ENCODE assay signal across 11 mouse cellular contexts in the genomic region with DNA sequence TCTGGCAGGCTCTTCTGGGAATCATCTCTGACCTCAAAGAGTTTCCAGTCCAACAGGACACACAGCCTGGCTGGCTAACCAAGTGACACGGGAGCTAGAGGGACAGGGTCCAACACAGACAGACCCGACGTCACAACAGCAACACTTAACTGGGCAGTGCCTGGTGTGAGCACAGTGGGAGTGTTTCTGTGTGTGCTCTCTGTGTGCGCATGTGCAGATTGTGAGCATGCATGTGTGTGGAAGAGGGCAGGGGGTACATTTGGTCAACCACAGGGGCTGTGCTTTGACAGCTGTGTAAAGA. TPM values are rescaled to one million over a fixed set of nuclear protein-coding genes. Genes with fewer than 3 reads are reported as not detected.
DNase-seq lines count a peak whose midpoint lies in the region; ATAC-seq and TF ChIP-seq lines count a peak whose summit lies in the region.
"Had no signal": no experiment of that assay in that cellular context is flagged by ENCODE, and none has a peak within 500 bp of the region (broad histone marks: within the 10 kb centered on the region; RNA-seq: fewer than 3 reads in every experiment).

No protein-coding gene starts in this region.

- DNase-seq in hindbrain, embryonic 11.5 days (ENCODE audit: low spot score): no peak
- no peak for DNase-seq in hindbrain, embryonic 10.5 days (ENCODE audit: low spot score)
- no peak for DNase-seq in lung, embryonic 14.5 days
- no peak for DNase-seq in lung, postnatal 10 days
- DNase-seq in left cerebral cortex, postnatal 10 days (ENCODE audit: extremely low spot score in 1 of 2, low spot score in 2 of 2): no peak
- no peak for DNase-seq in embryo, embryonic 9.5 days (ENCODE audit: extremely low spot score)
- DNase-seq: gastrocnemius, postnatal 25 days had no signal

- no peaks in the 10 kb centered on the region for H3K36me3 ChIP-seq in hindbrain, embryonic 11.5 days (ENCODE audit: control insufficient read depth, insufficient read depth, low read length)
- no peaks in the 10 kb centered on the region for H3K36me3 ChIP-seq in hindbrain, embryonic 10.5 days
- no peaks in the 10 kb centered on the region for H3K36me3 ChIP-seq in lung, embryonic 14.5 days (ENCODE audit: insufficient read depth)
- no peaks in the 10 kb centered on the region for H3K36me3 ChIP-seq in embryonic facial prominence, embryonic 13.5 days
- H3K36me3 ChIP-seq: heart, embryonic 13.5 days had no signal

- no peak for TF ChIP-seq CTCF in lung, embryonic 14.5 days (IDR thresholded peaks at IDR 0.05; ENCODE audit: low read depth)

- WGBS in hindbrain, embryonic 11.5 days: 68% methylated on average over 4 of the region's 4 CpGs
- 62% methylated on average over 4 of the region's 4 CpGs for WGBS in hindbrain, embryonic 10.5 days
- 63% methylated on average over 4 of the region's 4 CpGs for WGBS in lung, embryonic 14.5 days
- 69% methylated on average over 4 of the region's 4 CpGs for WGBS in embryonic facial prominence, embryonic 13.5 days

- H3K27ac ChIP-seq in hindbrain, embryonic 11.5 days (ENCODE audit: low read depth, low read length): no peak overlapping the region
- H3K27ac ChIP-seq in hindbrain, embryonic 10.5 days: no peak overlapping the region
- no peak overlapping the region for H3K27ac ChIP-seq in lung, embryonic 14.5 days (ENCODE audit: low read depth)
- no peak overlapping the region for H3K27ac ChIP-seq in embryonic facial prominence, embryonic 13.5 days
- H3K27ac ChIP-seq: heart, embryonic 13.5 days had no signal

- no peak overlapping the region for H3K4me3 ChIP-seq in hindbrain, embryonic 11.5 days (ENCODE audit: low read depth, low read length)
- no peak overlapping the region for H3K4me3 ChIP-seq in hindbrain, embryonic 10.5 days
- no peak overlapping the region for H3K4me3 ChIP-seq in lung, embryonic 14.5 days (ENCODE audit: low read depth, low read length)
- no peak overlapping the region for H3K4me3 ChIP-seq in embryonic facial prominence, embryonic 13.5 days
- H3K4me3 ChIP-seq: heart, embryonic 13.5 days had no signal

- no peaks in the 10 kb centered on the region for H3K27me3 ChIP-seq in hindbrain, embryonic 11.5 days (ENCODE audit: control insufficient read depth, insufficient read depth, low read length)
- peaks cover 34% of the 10 kb centered on the region for H3K27me3 ChIP-seq in hindbrain, embryonic 10.5 days (ENCODE audit: insufficient read depth, poor library complexity, severe bottlenecking)
- H3K27me3 ChIP-seq in lung, embryonic 14.5 days (ENCODE audit: insufficient read depth, low read length): no peaks in the 10 kb centered on the region
- no peaks in the 10 kb centered on the region; the same call in 1 of the 2 replicates for H3K27me3 ChIP-seq in embryonic facial prominence, embryonic 13.5 days

- intact Hi-C loops in left cerebral cortex, postnatal 10 days (cut with DNase I): loop anchor here (2.0 to 5.0 kb wide), 4 partner anchors 101 to 286 kb away; no protein-coding TSS in a partner anchor

- 0 out of 2 replicates have a peak, but pooled peaks have one; percentile 35 for ATAC-seq in hindbrain, embryonic 11.5 days (ENCODE audit: low FRiP score)
- peak; percentile 7; the same call in 1 of the 2 replicates for ATAC-seq in lung, embryonic 14.5 days (ENCODE audit: insufficient read depth)
- ATAC-seq in embryonic facial prominence, embryonic 13.5 days (ENCODE audit: insufficient number of reproducible peaks, insufficient read depth, low FRiP score, low TSS enrichment, low read depth): no peak
- peak; percentile 20; the same call in 1 of the 2 replicates for ATAC-seq in megakaryocyte-erythroid progenitor cell, adult 5-6 weeks (replicated peaks; ENCODE audit: low FRiP score, low TSS enrichment, poor library complexity, severe bottlenecking)
- ATAC-seq: activated CD4-positive, CD25-positive, alpha-beta regulatory T cell, adult 4 months had no signal

- no peaks in the 10 kb centered on the region for H3K9me3 ChIP-seq in hindbrain, embryonic 11.5 days (ENCODE audit: control insufficient read depth, low read length)
- H3K9me3 ChIP-seq in hindbrain, embryonic 10.5 days: no peaks in the 10 kb centered on the region
- H3K9me3 ChIP-seq in lung, embryonic 14.5 days (ENCODE audit: low read depth, low read length): no peaks in the 10 kb centered on the region
- no peaks in the 10 kb centered on the region for H3K9me3 ChIP-seq in embryonic facial prominence, embryonic 13.5 days
- H3K9me3 ChIP-seq: heart, embryonic 13.5 days had no signal

- H3K4me1 ChIP-seq in hindbrain, embryonic 11.5 days (replicated peaks; ENCODE audit: control insufficient read depth, insufficient read depth, low read length): 0 out of 2 replicates have a peak, but pooled peaks cover 4% of the 10 kb centered on the region
- H3K4me1 ChIP-seq in hindbrain, embryonic 10.5 days (replicated peaks): peaks cover 44% of the 10 kb centered on the region
- peaks cover 3% of the 10 kb centered on the region; the same call in 1 of the 2 replicates for H3K4me1 ChIP-seq in lung, embryonic 14.5 days (ENCODE audit: insufficient read depth)
- H3K4me1 ChIP-seq in embryonic facial prominence, embryonic 13.5 days: peaks cover 36% of the 10 kb centered on the region

- H3K4me2 ChIP-seq in hindbrain, embryonic 11.5 days (replicated peaks; ENCODE audit: low read depth, low read length): no peak overlapping the region
- peak overlapping the region; percentile 31; the same call in 1 of the 2 replicates for H3K4me2 ChIP-seq in lung, embryonic 14.5 days
- H3K4me2 ChIP-seq in embryonic facial prominence, embryonic 13.5 days: no peak overlapping the region; the same call in none of the 2 replicates

- H3K9ac ChIP-seq in hindbrain, embryonic 11.5 days (ENCODE audit: low read depth, low read length): no peak overlapping the region
- H3K9ac ChIP-seq in lung, embryonic 14.5 days: no peak overlapping the region
- H3K9ac ChIP-seq in embryonic facial prominence, embryonic 13.5 days: 0 out of 2 replicates have a peak overlapping the region, but pooled peaks have one; percentile 44
- H3K9ac ChIP-seq: heart, embryonic 13.5 days had no signal

RNA-seq across cellular contexts. Expression of gene Tmem106c, which starts 11.2 kb away (rescaled TPM):
- 52.0 and 59.9 TPM in 2 replicates for polyA plus RNA-seq in hindbrain, embryonic 11.5 days (2014; fragmentation: Nextera tagmentation; extraction: Ambion mirVana)
- 58.9 and 64.5 TPM in 2 replicates for polyA plus RNA-seq in hindbrain, embryonic 10.5 days (2016; fragmentation: Nextera tagmentation; extraction: Ambion mirVana)
- polyA plus RNA-seq in lung, embryonic 14.5 days (2014; fragmentation: Nextera tagmentation; extraction: Ambion mirVana): 31.4 and 35.1 TPM in 2 replicates
- polyA plus RNA-seq in embryonic facial prominence, embryonic 13.5 days (2015; fragmentation: Nextera tagmentation; extraction: Ambion mirVana): 37.8 and 38.7 TPM in 2 replicates
- total RNA-seq in megakaryocyte-erythroid progenitor cell, adult 5-6 weeks (2014; fragmentation: Nextera tagmentation): 20.9 and 35.9 TPM in 2 replicates
- total RNA-seq in megakaryocyte-erythroid progenitor cell, adult 5-6 weeks (2017): 13.1 and 18.7 TPM in 2 replicates
- total RNA-seq in left cerebral cortex, postnatal 10 days (2021): 10 to 100 TPM; 13.0 to 17.2 TPM

RNA-seq across cellular contexts. Expression of gene Vdr, which starts 42.4 kb away (rescaled TPM):
- polyA plus RNA-seq in hindbrain, embryonic 11.5 days (2014; fragmentation: Nextera tagmentation; extraction: Ambion mirVana): 0.22 TPM in 2 replicates
- 0.51 and 1.0 TPM in 2 replicates for polyA plus RNA-seq in hindbrain, embryonic 10.5 days (2016; fragmentation: Nextera tagmentation; extraction: Ambion mirVana)
- polyA plus RNA-seq in lung, embryonic 14.5 days (2014; fragmentation: Nextera tagmentation; extraction: Ambion mirVana): 0.38 and 0.61 TPM in 2 replicates
- polyA plus RNA-seq in embryonic facial prominence, embryonic 13.5 days (2015; fragmentation: Nextera tagmentation; extraction: Ambion mirVana): 2.3 and 2.8 TPM in 2 replicates
- total RNA-seq in megakaryocyte-erythroid progenitor cell, adult 5-6 weeks (2014; fragmentation: Nextera tagmentation): 1.5 TPM in 1 of 2 replicates, not detected in the other
- 0.85 and 0.88 TPM in 2 replicates for total RNA-seq in megakaryocyte-erythroid progenitor cell, adult 5-6 weeks (2017)
- total RNA-seq in left cerebral cortex, postnatal 10 days (2021): under 1 TPM; 0.14 to 0.36 TPM

RNA-seq across cellular contexts. Expression of gene Col2a1, which starts 51.7 kb away (rescaled TPM):
- 128 and 132 TPM in 2 replicates for polyA plus RNA-seq in hindbrain, embryonic 11.5 days (2014; fragmentation: Nextera tagmentation; extraction: Ambion mirVana)
- polyA plus RNA-seq in hindbrain, embryonic 10.5 days (2016; fragmentation: Nextera tagmentation; extraction: Ambion mirVana): 196 and 224 TPM in 2 replicates
- 29.3 and 33.3 TPM in 2 replicates for polyA plus RNA-seq in lung, embryonic 14.5 days (2014; fragmentation: Nextera tagmentation; extraction: Ambion mirVana)
- polyA plus RNA-seq in embryonic facial prominence, embryonic 13.5 days (2015; fragmentation: Nextera tagmentation; extraction: Ambion mirVana): 306 and 385 TPM in 2 replicates
- total RNA-seq in megakaryocyte-erythroid progenitor cell, adult 5-6 weeks (2014; fragmentation: Nextera tagmentation): not detected in 2 replicates
- total RNA-seq in megakaryocyte-erythroid progenitor cell, adult 5-6 weeks (2017): not detected in 2 replicates
- 1 to 10 TPM in 1 of 2 experiments, under 1 TPM in 1; 0.63 to 1.1 TPM for total RNA-seq in left cerebral cortex, postnatal 10 days (2021)
